Comparison of ENCODE assay signal across 9 mouse cellular contexts in the genomic region with DNA sequence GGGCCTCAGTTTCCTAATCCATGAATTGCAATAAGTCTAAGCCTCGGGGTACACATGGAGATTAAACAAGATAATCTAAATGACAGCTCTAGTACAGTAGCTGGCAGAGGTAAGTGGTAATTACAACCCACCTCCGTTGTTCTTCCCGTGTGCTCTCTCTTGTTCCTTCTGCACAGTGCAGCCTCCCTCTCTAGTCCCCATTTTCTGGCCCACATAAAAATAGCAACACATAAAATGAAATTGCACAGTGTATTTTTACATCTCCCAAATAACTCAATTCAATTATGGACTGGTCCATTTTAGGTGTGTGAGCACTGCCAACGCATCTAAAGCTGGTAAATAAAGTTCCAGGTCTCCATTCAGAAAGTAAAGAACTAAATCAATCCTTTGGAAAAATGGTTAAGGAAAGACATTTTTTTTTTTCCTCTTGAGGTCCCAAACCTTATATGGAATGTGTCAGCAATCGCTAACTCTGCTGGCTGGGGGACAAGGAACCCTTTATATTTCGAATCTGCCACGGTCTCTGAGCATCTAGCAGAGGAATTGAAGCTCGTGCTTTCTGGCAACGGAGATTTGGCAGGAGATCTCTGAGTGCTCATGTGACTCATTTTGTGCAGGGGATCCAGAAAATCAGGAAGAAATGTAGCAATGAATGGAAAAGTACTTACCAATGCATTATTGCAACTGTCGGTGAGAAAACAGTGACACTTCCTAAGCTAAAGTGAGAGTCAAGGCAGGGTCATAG. TPM values are rescaled to one million over a fixed set of nuclear protein-coding genes. Genes with fewer than 3 reads are reported as not detected.
DNase-seq lines count a peak whose midpoint lies in the region; ATAC-seq and TF ChIP-seq lines count a peak whose summit lies in the region.
"Had no signal": no experiment of that assay in that cellular context is flagged by ENCODE, and none has a peak within 500 bp of the region (broad histone marks: within the 10 kb centered on the region; RNA-seq: fewer than 3 reads in every experiment).

No protein-coding gene starts in this region.

- ATAC-seq in lung, postnatal 0 days: no peak
- peak; percentile 87 for ATAC-seq in frontal cortex, adult (ENCODE audit: low TSS enrichment)
- ATAC-seq in intestine, postnatal 0 days: no peak

- H3K9me3 ChIP-seq in lung, postnatal 0 days (ENCODE audit: low read length): no peaks in the 10 kb centered on the region
- H3K9me3 ChIP-seq in intestine, postnatal 0 days (ENCODE audit: control insufficient read depth): no peaks in the 10 kb centered on the region

- H3K27me3 ChIP-seq in lung, postnatal 0 days (replicated peaks; ENCODE audit: insufficient read depth, low read length): no peaks in the 10 kb centered on the region
- no peaks in the 10 kb centered on the region for H3K27me3 ChIP-seq in intestine, postnatal 0 days (replicated peaks; ENCODE audit: control insufficient read depth, insufficient read depth, low read length)

- H3K4me3 ChIP-seq in lung, postnatal 0 days (ENCODE audit: low read depth, low read length): no peak overlapping the region
- H3K4me3 ChIP-seq in intestine, postnatal 0 days (ENCODE audit: low read depth, low read length): no peak overlapping the region

- no peak for TF ChIP-seq CTCF in lung, postnatal 0 days (IDR thresholded peaks at IDR 0.05)
- no peak for TF ChIP-seq CTCF in intestine, postnatal 0 days (IDR thresholded peaks at IDR 0.05; ENCODE audit: low read depth)

- no peak for TF ChIP-seq EP300 in lung, postnatal 0 days (IDR thresholded peaks at IDR 0.05)

- peak; percentile 10 for DNase-seq in gastrocnemius, postnatal 14 days
- DNase-seq in gastrocnemius, postnatal 36 days: no peak
- DNase-seq in lung, postnatal 0 days (ENCODE audit: low spot score): peak; percentile 49
- DNase-seq in lung, adult 18-20 months: no peak
- peak; percentile 75 to 82 for DNase-seq in right cerebral cortex, postnatal 10 days (ENCODE audit: low spot score in 2 of 2)
- no peak for DNase-seq in urinary bladder, postnatal 10 days (ENCODE audit: low spot score)
- DNase-seq: adrenal gland, adult 2 months had no signal

- intact Hi-C loops in gastrocnemius, postnatal 14 days (cut with DNase I; ENCODE audit: low total_unique reads): no loop called here
- intact Hi-C loops in gastrocnemius, postnatal 36 days (cut with DNase I): no loop called here

- H3K4me1 ChIP-seq in lung, postnatal 0 days (ENCODE audit: insufficient read depth, low read depth, low read length): no peaks in the 10 kb centered on the region
- H3K4me1 ChIP-seq in intestine, postnatal 0 days (replicated peaks; ENCODE audit: control insufficient read depth, insufficient read depth, low read length): no peaks in the 10 kb centered on the region; the same call in 1 of the 2 replicates

- no peak overlapping the region for H3K27ac ChIP-seq in lung, postnatal 0 days (ENCODE audit: low read length)
- no peak overlapping the region for H3K27ac ChIP-seq in intestine, postnatal 0 days (ENCODE audit: low read depth, low read length)

- H3K9ac ChIP-seq in lung, postnatal 0 days (replicated peaks; ENCODE audit: low read depth): no peak overlapping the region
- H3K9ac ChIP-seq in intestine, postnatal 0 days (ENCODE audit: low read depth, low read length): no peak overlapping the region

- no peak overlapping the region for H3K4me2 ChIP-seq in lung, postnatal 0 days (replicated peaks; ENCODE audit: low read depth, low read length)
- H3K4me2 ChIP-seq in intestine, postnatal 0 days (replicated peaks; ENCODE audit: low read depth): no peak overlapping the region

- 40% methylated on average over 10 of the region's 10 CpGs for WGBS in lung, postnatal 0 days
- 59% methylated on average over 10 of the region's 10 CpGs for WGBS in intestine, postnatal 0 days

- H3K36me3 ChIP-seq in lung, postnatal 0 days (ENCODE audit: insufficient read depth, low read length): no peaks in the 10 kb centered on the region
- H3K36me3 ChIP-seq in intestine, postnatal 0 days (ENCODE audit: control insufficient read depth, insufficient read depth): no peaks in the 10 kb centered on the region

RNA-seq across cellular contexts. Expression of a gene that starts 19.7 kb away (rescaled TPM):
- 10 to 100 TPM; 14.6 to 16.3 TPM for total RNA-seq in gastrocnemius, postnatal 14 days (2021)
- 10 to 100 TPM; 11.0 to 12.0 TPM for total RNA-seq in gastrocnemius, postnatal 36 days (2021)
- polyA plus RNA-seq in lung, postnatal 0 days (2015; fragmentation: Nextera tagmentation; extraction: Ambion mirVana): 21.8 and 22.2 TPM in 2 replicates
- polyA plus RNA-seq in intestine, postnatal 0 days (2015; fragmentation: Nextera tagmentation; extraction: Ambion mirVana): 8.7 and 10.1 TPM in 2 replicates

Comparison
In these comparisons a context has a peak if more than half of its experiments do, and no peak if none do; other contexts are left out.
1. DNase-seq: peak in gastrocnemius, postnatal 14 days (single experiment), lung, postnatal 0 days (single experiment) and right cerebral cortex, postnatal 10 days (2 of 2); none in gastrocnemius, postnatal 36 days (0 of 2), lung, adult 18-20 months (0 of 2) and urinary bladder, postnatal 10 days (single experiment).